Mouse (Mus musculus) gastrocnemius, postnatal 4 days (tissue): ENCODE data around the gene Uhrf1bp1l. TPM values are rescaled to one million over a fixed set of nuclear protein-coding genes. Genes with fewer than 3 reads are reported as not detected.

ENCODE experiments used
- DNase-seq, 2 experiments: peaks; one replicate each; pipeline ENCODE4 v3.0.0; 2021 to 2022; ENCODE audit warnings: low spot score in 2 of 2, mixed read lengths in 2 of 2
- total RNA-seq, 2 experiments: library from RNA; stranded (reverse); gene quantifications; 2 replicates each; pipeline ENCODE4 v1.2.3; 2021

Uhrf1bp1l gene
- total RNA-seq, 2 experiments from 2014 or later: 11.5 to 17.9 TPM

- DNase-seq: no peak
These were observed 450 bp upstream of the Uhrf1bp1l start for GRCm38 (mm10) chr10:89744341-89744740.

- no peak for DNase-seq
These were observed 852 bp downstream of the Uhrf1bp1l start for GRCm38 (mm10) chr10:89745666-89746020.

- no peak for DNase-seq
These were observed 1.8 kb downstream of the Uhrf1bp1l start for GRCm38 (mm10) chr10:89746581-89746980.

- DNase-seq: no peak
These were observed 2.6 kb downstream of the Uhrf1bp1l start for GRCm38 (mm10) chr10:89747221-89747905.

GRCm38 (mm10) chr10:89747911-89748310 lies 3.1 kb downstream of the Uhrf1bp1l start:
- DNase-seq: no peak

GRCm38 (mm10) chr10:89748619-89749018 lies 3.8 kb downstream of the Uhrf1bp1l start:
- DNase-seq: no peak

GRCm38 (mm10) chr10:89751069-89751468 lies 6.3 kb downstream of the Uhrf1bp1l start:
- DNase-seq: no peak

- DNase-seq: no peak
These were observed 10.4 kb downstream of the Uhrf1bp1l start for GRCm38 (mm10) chr10:89755231-89755630.

GRCm38 (mm10) chr10:89760772-89761171 lies 16.0 kb downstream of the Uhrf1bp1l start:
- DNase-seq: no peak

GRCm38 (mm10) chr10:89764457-89765121 lies 19.8 kb downstream of the Uhrf1bp1l start:
- DNase-seq: no peak

GRCm38 (mm10) chr10:89765790-89766714 lies 21.3 kb downstream of the Uhrf1bp1l start:
- no peak for DNase-seq

GRCm38 (mm10) chr10:89768352-89769020 lies 23.7 kb downstream of the Uhrf1bp1l start:
- DNase-seq: no peak

GRCm38 (mm10) chr10:89769096-89769495 lies 24.3 kb downstream of the Uhrf1bp1l start:
- DNase-seq: no peak

- no peak for DNase-seq
These were observed 27.1 kb downstream of the Uhrf1bp1l start for GRCm38 (mm10) chr10:89771894-89772293.

GRCm38 (mm10) chr10:89776029-89776428 lies 31.2 kb downstream of the Uhrf1bp1l start:
- no peak for DNase-seq

GRCm38 (mm10) chr10:89791870-89792269 lies 47.1 kb downstream of the Uhrf1bp1l start:
- no peak for DNase-seq

- DNase-seq: no peak
These were observed 49.3 kb downstream of the Uhrf1bp1l start for GRCm38 (mm10) chr10:89794121-89794520.

GRCm38 (mm10) chr10:89819146-89819545 lies 74.4 kb downstream of the Uhrf1bp1l start:
- no peak for DNase-seq

GRCm38 (mm10) chr10:89823906-89824305 lies 79.1 kb downstream of the Uhrf1bp1l start:
- no peak for DNase-seq

- no peak for DNase-seq
These were observed 82.1 kb downstream of the Uhrf1bp1l start for GRCm38 (mm10) chr10:89826896-89827295.

GRCm38 (mm10) chr10:89832334-89832733 lies 87.5 kb downstream of the Uhrf1bp1l start:
- DNase-seq: no peak
